Mouse (Mus musculus) neural tube, embryonic 14.5 days (tissue): ENCODE data around the gene Atf6. TPM values are rescaled to one million over a fixed set of nuclear protein-coding genes. Genes with fewer than 3 reads are reported as not detected.

Source experiments
- ATAC-seq: fragments of 200-750 bp; cut with Nextera tagmentation; 2 replicates; pipeline ENCODE4 v1.8.0; 2017; ENCODE audit warnings: low read depth, mild to moderate bottlenecking, moderate TSS enrichment, moderate library complexity
- H3K27ac ChIP-seq: fragments of 300-500 bp; sonication (generic); 2 replicates; pipeline ENCODE4 v1.5.1; 2014; ENCODE audit warnings: low read depth, mild to moderate bottlenecking, control low read depth, low read length, moderate library complexity, mixed read lengths
- H3K27me3 ChIP-seq: fragments of 300-500 bp; sonication (generic); 2 replicates; pipeline ENCODE4 v1.6.1; 2014; ENCODE audit warnings: low read length; ENCODE audit not compliant: control insufficient read depth, insufficient read depth
- H3K36me3 ChIP-seq: fragments of 300-500 bp; sonication (generic); 2 replicates; pipeline ENCODE4 v1.6.1; 2014; ENCODE audit warnings: low read length, mixed read lengths; ENCODE audit not compliant: control insufficient read depth, insufficient read depth
- H3K4me1 ChIP-seq: fragments of 300-500 bp; sonication (generic); 2 replicates; pipeline ENCODE4 v1.6.1; 2014; ENCODE audit warnings: low read length; ENCODE audit not compliant: control insufficient read depth, insufficient read depth
- H3K4me2 ChIP-seq: fragments of 300-500 bp; sonication (generic); 2 replicates; pipeline ENCODE4 v1.6.1; 2014; ENCODE audit warnings: mild to moderate bottlenecking, low read depth, low read length, control low read depth
- H3K4me3 ChIP-seq: fragments of 300-500 bp; sonication (generic); 2 replicates; pipeline ENCODE4 v1.5.1; 2014; ENCODE audit warnings: low read depth, low read length, control low read depth, mixed read lengths
- H3K9ac ChIP-seq: fragments of 300-500 bp; sonication (generic); replicated peaks from 2 replicates; pipeline ENCODE4 v1.6.1; 2014; ENCODE audit warnings: low read depth, mild to moderate bottlenecking, control low read depth, low read length, mixed read lengths
- H3K9me3 ChIP-seq: fragments of 300-500 bp; sonication (generic); 2 replicates; pipeline ENCODE4 v1.6.1; 2016; ENCODE audit warnings: low read length; ENCODE audit not compliant: control insufficient read depth
- WGBS: fragments of 180-500 bp; shearing (Covaris S2); extraction: QIAGEN DNeasy Blood & Tissue Kit; methylation state at CpG from one replicate; pipeline ENCODE4 v1.1.7; 2014; 5-methylcytosine and 5-hydroxymethylcytosine counted together
- polyA plus RNA-seq: library from polyadenylated mRNA; unstranded; fragments of >200 nt; fragmentation: Nextera tagmentation; extraction: Ambion mirVana; gene quantifications from 2 replicates; pipeline ENCODE4 v1.2.1, GENCODE M21; 2014

Gene Atf6
- polyA plus RNA-seq, 1 experiment from 2014 or later: 10.1 TPM

DNA sequence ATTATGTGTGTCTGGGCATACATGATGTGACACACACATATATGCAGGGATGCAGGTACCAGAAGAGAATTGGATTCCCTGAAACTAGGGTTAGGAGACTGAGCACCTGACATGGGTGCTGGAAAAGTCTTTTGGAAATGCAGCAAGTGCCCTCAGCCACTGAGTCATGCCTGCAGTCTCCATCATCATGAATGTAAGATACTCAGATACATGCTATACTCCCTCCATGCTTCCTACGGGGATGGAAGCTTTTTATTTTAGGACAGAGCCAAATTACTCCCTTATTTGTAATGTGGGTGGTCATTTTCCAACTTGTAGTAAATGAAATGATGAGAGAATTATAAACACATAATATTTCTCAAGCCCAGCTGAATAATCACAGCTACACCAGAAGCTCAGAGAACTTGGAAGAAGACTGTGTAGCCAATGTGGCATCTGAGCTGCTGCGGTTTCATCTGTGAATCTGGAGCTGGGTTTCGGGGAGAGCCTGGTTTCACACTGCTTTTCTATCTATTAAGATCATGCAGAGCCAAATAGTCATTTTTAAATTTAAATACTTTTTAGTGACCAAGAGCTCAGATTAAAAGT lies 150.2 kb downstream of the Atf6 start:
- Histone ChIP-seq H3K27me3 (no peaks in the 10 kb centered on the region), H3K36me3 (no peaks in the 10 kb centered on the region), H3K9me3 (no peaks in the 10 kb centered on the region), H3K4me1 (no peaks in the 10 kb centered on the region), H3K9ac (no peak overlapping the region), H3K27ac (no peak overlapping the region), H3K4me2 (no peak overlapping the region), H3K4me3 (no peak overlapping the region)
- 98% methylated on average over 3 of the region's 3 CpGs for WGBS
- ATAC-seq: no peak

DNA sequence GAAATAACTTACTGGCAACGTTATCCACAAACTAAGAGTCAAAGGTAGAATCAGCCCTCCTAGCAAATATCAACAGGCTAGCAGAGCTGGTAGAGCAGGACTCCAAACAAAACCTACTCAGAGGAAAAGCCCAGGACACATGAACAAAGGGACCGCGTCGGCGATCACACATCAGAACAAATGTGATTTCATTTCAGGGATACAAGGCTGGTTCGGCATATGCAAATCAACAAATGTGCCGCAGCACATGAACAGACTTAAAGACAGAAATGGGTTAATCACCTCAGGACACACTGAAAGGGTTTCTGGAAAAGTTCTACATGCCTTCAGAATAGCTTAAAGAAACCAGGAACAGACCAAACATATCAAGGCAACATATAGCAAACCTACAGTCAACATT lies 155.8 kb downstream of the Atf6 start:
- Histone ChIP-seq H3K9me3 (no peaks in the 10 kb centered on the region), H3K27ac (no peak overlapping the region), H3K27me3 (no peaks in the 10 kb centered on the region), H3K36me3 (no peaks in the 10 kb centered on the region), H3K4me3 (no peak overlapping the region), H3K9ac (no peak overlapping the region), H3K4me1 (no peaks in the 10 kb centered on the region), H3K4me2 (no peak overlapping the region)
- WGBS: 95% methylated on average over 7 of the region's 7 CpGs
- no peak for ATAC-seq

- Histone ChIP-seq H3K4me1 (no peaks in the 10 kb centered on the region), H3K9me3 (no peaks in the 10 kb centered on the region), H3K9ac (no peak overlapping the region), H3K27me3 (no peaks in the 10 kb centered on the region), H3K4me2 (no peak overlapping the region), H3K4me3 (no peak overlapping the region), H3K27ac (no peak overlapping the region), H3K36me3 (no peaks in the 10 kb centered on the region)
- WGBS: 95% methylated on average over 3 of the region's 3 CpGs
- no peak for ATAC-seq
Observed at GRCm38 (mm10) chr1:170709969-170710368, 157.6 kb downstream of the Atf6 start.

DNA sequence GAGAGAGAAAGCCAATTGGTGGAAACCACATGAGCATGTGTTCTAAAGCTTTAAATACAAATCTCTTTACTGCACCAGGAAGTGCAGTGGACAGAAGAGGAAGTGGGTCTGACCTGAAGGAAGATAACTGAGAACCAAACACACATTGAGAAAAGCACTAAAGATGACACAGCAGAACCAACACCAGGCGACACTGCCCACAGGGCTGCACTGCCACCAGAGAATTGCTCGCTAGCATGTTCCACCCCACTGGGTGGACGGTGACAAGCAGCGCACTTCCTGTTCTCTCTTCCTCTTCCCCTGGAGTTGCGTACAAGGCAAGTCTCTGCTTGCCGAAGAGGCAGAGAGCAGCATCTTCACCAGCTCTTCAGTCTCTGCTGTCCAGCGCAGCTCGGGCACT lies 158.1 kb downstream of the Atf6 start:
- Histone ChIP-seq H3K27ac (no peak overlapping the region), H3K36me3 (no peaks in the 10 kb centered on the region), H3K4me3 (no peak overlapping the region), H3K27me3 (no peaks in the 10 kb centered on the region), H3K4me1 (no peaks in the 10 kb centered on the region), H3K4me2 (no peak overlapping the region), H3K9me3 (no peaks in the 10 kb centered on the region), H3K9ac (no peak overlapping the region)
- ATAC-seq: no peak
- 88% methylated on average over 8 of the region's 8 CpGs for WGBS

- WGBS: 91% methylated on average over 3 of the region's 3 CpGs
- H3K27ac ChIP-seq: no peak overlapping the region
- H3K36me3 ChIP-seq: no peaks in the 10 kb centered on the region
- no peaks in the 10 kb centered on the region for H3K9me3 ChIP-seq
- no peak overlapping the region for H3K4me2 ChIP-seq
- no peak for ATAC-seq
- H3K4me3 ChIP-seq: no peak overlapping the region
- no peaks in the 10 kb centered on the region for H3K4me1 ChIP-seq
- no peak overlapping the region for H3K9ac ChIP-seq
- H3K27me3 ChIP-seq: no peaks in the 10 kb centered on the region
Observed at GRCm38 (mm10) chr1:170709034-170709433, 158.5 kb downstream of the Atf6 start.

DNA sequence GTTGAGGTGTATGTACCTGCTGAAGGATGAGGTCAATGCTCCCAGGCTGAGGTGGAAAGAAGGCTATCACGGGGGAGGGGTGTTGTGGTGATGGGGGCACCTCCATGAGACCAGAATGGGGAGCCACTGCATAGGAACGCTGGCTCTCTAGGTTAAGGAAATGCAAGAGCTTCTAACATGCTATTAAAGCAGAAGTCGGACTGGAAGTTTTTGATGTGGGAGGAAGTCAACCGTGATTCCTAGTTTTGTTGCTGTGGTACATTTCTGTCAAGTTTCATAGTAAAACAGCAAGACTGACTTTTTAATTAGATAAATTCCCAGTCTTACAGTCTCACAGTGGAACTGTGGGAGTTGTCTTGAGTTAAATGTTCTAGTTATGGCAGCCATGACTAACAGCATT lies 161.5 kb downstream of the Atf6 start:
- no peak for ATAC-seq
- no peaks in the 10 kb centered on the region for H3K27me3 ChIP-seq
- WGBS: 89% methylated on average over 4 of the region's 4 CpGs

DNA sequence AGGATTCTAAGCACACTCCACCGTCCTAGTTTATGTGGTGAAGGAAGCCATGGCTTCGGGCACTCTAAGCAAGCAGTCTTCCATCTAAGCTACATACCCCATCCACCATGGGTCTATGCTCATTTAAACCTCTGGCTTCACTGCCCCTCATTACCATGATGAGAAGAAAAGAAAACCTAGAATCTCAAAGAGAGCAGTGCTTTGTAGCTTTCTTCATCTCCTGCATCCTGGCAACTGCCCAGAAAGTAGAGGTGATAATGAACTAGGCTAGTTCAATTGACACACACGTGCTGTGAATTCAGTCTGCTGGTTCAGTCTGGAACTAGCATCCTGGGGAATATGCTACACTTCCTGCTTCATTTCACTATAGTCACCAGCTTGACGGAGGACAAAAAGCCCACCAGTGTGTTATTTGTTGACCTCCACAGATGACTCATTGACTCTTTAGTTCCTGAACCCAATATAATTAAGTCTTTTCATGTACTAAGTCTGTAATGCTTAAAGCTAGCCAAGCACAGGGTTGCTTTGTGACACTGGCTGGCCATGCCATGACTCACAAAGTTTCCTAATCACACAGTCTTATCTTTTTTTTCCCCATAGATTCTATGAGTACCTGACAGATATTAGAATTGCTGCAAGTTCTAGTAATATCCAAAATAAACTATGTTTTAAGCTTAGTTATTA lies 162.5 kb downstream of the Atf6 start:
- WGBS: 74% methylated on average over 4 of the region's 4 CpGs
- no peaks in the 10 kb centered on the region for H3K4me1 ChIP-seq
- H3K27ac ChIP-seq: no peak overlapping the region
- no peaks in the 10 kb centered on the region for H3K9me3 ChIP-seq
- no peak overlapping the region for H3K9ac ChIP-seq
- no peak overlapping the region for H3K4me3 ChIP-seq
- H3K36me3 ChIP-seq: no peaks in the 10 kb centered on the region
- H3K27me3 ChIP-seq: no peaks in the 10 kb centered on the region
- no peak overlapping the region for H3K4me2 ChIP-seq
- no peak; the same call in 1 of the 2 replicates for ATAC-seq

More for the DNA sequence above, 161.5 kb downstream of the Atf6 start:
- Histone ChIP-seq H3K27ac (no peak overlapping the region), H3K9me3 (no peaks in the 10 kb centered on the region), H3K9ac (no peak overlapping the region), H3K4me3 (no peak overlapping the region), H3K36me3 (no peaks in the 10 kb centered on the region), H3K4me2 (no peak overlapping the region), H3K4me1 (no peaks in the 10 kb centered on the region)

GRCm38 (mm10) chr1:170704103-170704502 lies 163.5 kb downstream of the Atf6 start:
- H3K27me3 ChIP-seq: no peaks in the 10 kb centered on the region
- H3K27ac ChIP-seq: no peak overlapping the region
- WGBS: 96% methylated on average over 6 of the region's 6 CpGs
- no peak overlapping the region for H3K9ac ChIP-seq
- H3K4me2 ChIP-seq: no peak overlapping the region
- no peak overlapping the region for H3K4me3 ChIP-seq
- no peaks in the 10 kb centered on the region for H3K36me3 ChIP-seq
- ATAC-seq: no peak
- no peaks in the 10 kb centered on the region for H3K4me1 ChIP-seq
- no peaks in the 10 kb centered on the region for H3K9me3 ChIP-seq

GRCm38 (mm10) chr1:170702958-170703357 lies 164.6 kb downstream of the Atf6 start:
- Histone ChIP-seq H3K4me2 (no peak overlapping the region), H3K4me3 (no peak overlapping the region), H3K9ac (no peak overlapping the region), H3K27me3 (no peaks in the 10 kb centered on the region), H3K9me3 (no peaks in the 10 kb centered on the region), H3K27ac (no peak overlapping the region), H3K36me3 (no peaks in the 10 kb centered on the region), H3K4me1 (no peaks in the 10 kb centered on the region)
- 93% methylated on average over 6 of the region's 6 CpGs for WGBS
- ATAC-seq: no peak
